Mouse (Mus musculus): ENCODE results near the gene Relch.
A peak's percentile ranks its signal among the peaks of the same experiment; 100 is the strongest.
"Not testable (repeated sequence)": the region's sequence is repeated elsewhere in the genome, so short reads cannot be mapped to it uniquely, and the experiment has no call there.

Relch gene

GRCm38 (mm10) chr1:105663171-105663961 lies at the start of gene Relch, which contains the start of gene Pign:
Relch (plus strand) TSS chr1:105663861.
Pign (minus strand) TSS chr1:105663677.
- DNase-seq (ENCODE audit: low spot score): peak; percentile 99

DNA sequence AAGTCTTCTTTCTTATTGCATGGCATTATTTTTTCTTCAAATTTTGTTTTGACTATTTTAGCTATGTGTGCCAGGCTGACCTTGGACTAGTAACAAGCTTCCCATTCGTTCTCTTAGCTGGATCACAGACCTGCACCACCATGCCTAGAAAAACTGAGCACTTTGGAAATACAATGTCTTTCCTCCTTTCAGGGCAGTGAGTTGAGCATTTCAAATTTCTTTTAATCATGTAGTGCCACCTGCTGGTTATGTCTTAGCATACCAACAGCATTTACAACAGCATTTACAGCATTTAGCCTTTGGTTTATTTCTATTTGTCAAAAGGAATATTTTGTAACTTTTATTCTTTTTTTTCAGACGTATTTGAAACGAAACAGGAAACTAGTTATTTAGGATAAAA lies 33.2 kb upstream of the Relch start:
- peak; percentile 22 for DNase-seq (ENCODE audit: low spot score)

GRCm38 (mm10) chr1:105644093-105644492 lies 19.6 kb upstream of the Relch start:
- no peak for DNase-seq (ENCODE audit: low spot score)

DNA sequence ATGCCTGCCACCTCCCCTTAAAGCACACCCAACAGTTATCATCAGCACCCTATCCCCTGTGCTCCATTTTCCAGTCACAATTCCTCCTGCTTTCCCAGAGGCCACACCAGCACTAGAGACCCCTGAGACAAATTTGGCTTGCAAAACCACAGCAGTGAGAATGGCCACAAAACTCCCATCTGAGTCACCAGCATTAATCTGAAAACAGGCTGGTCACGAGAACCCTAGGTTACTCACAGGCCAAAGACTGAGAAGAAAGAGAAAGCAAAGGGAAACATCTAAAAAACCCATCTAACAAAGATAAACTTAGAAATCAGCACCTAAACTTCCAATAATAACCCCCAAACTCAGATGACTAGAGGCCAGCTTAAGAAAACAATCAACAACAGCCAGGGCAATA lies 13.0 kb upstream of the Relch start:
- DNase-seq (ENCODE audit: low spot score): no peak

- no peak for DNase-seq (ENCODE audit: low spot score)
Measured at GRCm38 (mm10) chr1:105653981-105654380, 9.7 kb upstream of the Relch start.

GRCm38 (mm10) chr1:105660015-105660414 lies 3.6 kb upstream of the Relch start:
- peak; percentile 74 for DNase-seq (ENCODE audit: low spot score)

- DNase-seq (ENCODE audit: low spot score): no peak
Measured at GRCm38 (mm10) chr1:105662820-105663170, 866 bp upstream of the Relch start.

DNA sequence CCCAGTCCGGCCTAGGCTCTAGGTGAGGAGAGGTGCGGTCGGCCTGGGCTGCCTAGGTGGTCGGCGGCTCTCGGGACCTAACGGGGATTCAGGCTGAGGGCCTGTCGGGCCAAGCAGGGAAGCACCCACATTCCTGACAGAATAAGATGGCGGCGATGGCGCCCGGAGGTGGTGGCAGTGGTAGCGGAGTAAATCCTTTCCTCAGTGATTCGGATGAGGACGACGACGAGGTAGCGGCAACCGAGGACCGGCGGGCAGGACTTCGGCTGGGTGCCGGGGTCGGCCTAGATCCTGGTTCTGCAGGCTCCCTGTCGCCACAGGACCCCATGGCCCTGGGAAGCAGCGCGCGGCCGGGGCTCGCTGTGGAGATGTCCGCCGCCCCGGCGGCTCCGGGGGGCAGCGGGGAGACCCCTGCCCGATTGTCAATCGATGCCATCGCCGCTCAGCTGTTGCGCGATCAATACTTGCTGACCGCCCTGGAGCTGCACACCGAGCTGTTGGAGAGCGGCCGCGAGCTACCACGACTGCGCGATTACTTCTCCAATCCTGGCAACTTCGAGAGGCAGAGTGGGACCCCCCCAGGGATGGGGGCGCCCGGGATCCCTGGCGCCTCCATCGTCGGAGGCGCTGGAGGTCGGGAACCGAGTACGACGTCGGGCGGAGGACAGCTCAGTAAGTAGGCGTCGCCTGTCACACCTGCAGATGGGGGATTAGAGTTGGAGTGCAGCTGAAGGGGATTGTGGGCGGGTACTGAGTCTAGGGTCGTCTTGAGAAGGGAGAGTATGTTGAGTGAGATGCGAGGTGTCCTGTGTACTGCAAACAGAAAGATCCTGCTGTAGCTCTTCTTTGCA lies 526 bp downstream of the Relch start:
- no peak for DNase-seq (ENCODE audit: low spot score)

DNA sequence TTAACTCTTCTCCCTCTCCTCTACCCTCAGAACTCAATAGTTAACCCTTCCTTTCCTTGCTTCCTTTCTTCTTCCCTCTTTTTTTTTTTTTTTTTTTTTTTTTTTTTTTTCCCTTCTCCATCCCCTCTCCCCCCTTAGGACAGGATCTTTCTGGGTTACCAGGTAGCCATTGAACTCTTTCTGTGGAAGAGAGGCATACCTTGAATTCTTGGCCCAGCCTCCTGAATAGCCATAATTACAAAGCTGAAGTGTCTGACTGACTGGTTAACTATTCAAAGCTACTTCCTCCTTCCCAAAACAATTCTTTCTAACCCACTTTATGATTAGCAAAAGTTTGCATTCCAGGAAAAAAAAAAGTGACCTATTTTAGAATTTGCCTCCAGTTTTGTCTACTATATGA lies 6.0 kb downstream of the Relch start:
- no peak for DNase-seq (ENCODE audit: low spot score)

GRCm38 (mm10) chr1:105674763-105675162 lies 11.1 kb downstream of the Relch start:
- DNase-seq (ENCODE audit: low spot score): no peak

DNA sequence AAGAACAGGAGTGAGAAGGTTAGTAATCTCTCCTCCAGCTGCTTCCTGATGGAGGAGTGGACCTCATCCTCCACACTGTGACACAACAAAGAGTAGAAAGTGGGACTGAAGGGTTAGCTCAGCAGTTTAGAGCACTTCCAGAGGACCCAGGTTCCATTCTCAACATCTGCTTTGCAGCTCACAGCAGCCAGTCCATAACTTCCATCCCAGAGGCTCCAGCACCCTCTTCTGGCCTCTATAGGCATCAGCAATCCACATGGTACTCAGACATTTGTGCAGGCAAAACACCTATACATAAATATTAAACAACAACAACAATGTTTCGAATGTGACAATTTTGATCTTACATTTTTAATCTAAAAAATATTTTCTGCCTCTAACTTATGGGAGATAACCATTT lies 16.9 kb downstream of the Relch start:
- peak; percentile 35 for DNase-seq (ENCODE audit: low spot score)

GRCm38 (mm10) chr1:105685501-105685900 lies 21.8 kb downstream of the Relch start:
- no peak for DNase-seq (ENCODE audit: low spot score)

GRCm38 (mm10) chr1:105695581-105695980 lies 31.9 kb downstream of the Relch start:
- DNase-seq (ENCODE audit: low spot score): no peak

DNA sequence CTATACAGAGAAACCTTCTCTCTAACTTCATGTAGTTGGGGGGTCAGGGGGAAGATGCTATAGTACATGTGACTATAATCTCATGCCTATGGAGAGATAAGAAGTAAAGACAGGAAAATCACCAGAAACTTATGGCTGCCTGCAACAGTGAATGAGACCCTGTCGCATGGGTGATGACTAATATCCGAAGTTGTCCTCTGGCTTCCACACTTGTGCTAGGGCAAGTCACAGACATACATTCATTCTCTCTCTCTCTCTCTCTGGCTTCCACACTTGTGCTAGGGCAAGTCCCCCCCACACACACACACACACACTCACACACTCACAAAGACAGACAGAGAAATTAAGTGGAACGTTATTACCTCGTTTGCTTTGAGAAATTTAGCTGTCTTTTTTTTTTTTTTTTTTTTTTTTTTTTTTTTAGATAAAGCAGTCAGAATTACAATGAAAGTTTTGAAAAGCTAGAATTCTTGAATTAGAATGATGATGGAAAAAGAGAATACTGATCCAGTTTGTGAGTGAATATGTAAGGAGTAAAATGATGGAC lies 37.4 kb downstream of the Relch start:
- DNase-seq (ENCODE audit: low spot score): no peak

GRCm38 (mm10) chr1:105709415-105709814 lies 45.8 kb downstream of the Relch start:
- DNase-seq (ENCODE audit: low spot score): no peak

DNA sequence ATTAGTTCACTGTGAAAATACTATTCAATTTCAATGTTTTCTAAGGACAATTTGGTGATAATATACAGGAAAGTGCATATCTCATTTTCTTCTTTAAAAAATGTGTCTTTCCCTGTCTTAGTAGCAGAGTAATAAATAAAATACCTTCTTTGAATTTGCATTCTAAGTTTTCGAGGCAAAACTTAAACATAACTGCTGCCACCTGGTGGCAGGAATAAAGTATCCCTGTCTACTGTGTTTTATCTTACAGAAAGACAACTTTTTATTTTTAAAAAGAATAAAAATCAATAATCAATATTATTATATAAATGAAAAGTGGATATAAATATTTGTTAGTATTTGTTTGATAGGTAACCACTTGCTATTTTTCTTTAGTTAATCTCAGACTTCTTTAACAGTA lies 47.6 kb downstream of the Relch start:
- DNase-seq (ENCODE audit: low spot score): peak; percentile 29

- DNase-seq (ENCODE audit: low spot score): no peak
Measured at GRCm38 (mm10) chr1:105712822-105713221, 49.2 kb downstream of the Relch start.

- no peak for DNase-seq (ENCODE audit: low spot score)
Measured at GRCm38 (mm10) chr1:105718358-105718757, 54.7 kb downstream of the Relch start.

DNA sequence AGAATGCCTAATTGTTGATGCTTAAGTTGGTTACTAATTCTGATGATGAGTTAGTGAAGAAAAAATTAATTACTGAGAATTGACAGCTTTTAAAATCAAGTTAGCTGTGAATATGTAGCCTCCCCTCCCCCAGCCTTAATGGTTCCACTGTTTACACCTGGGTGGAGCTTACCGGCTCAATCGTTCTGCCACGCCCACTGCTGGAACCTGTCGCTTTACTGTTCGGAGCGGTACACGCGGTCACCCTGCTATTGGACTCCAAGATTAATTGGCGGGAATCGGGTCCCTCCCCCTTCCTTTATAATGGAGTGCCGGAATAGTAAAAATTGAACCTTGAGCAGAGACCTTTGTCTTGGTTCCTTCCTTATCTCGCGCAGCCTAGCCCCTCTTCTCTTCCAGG lies 65.6 kb downstream of the Relch start:
- DNase-seq (ENCODE audit: low spot score): not testable (repeated sequence)

- peak; percentile 7 for DNase-seq (ENCODE audit: low spot score)
Measured at GRCm38 (mm10) chr1:105735318-105735717, 71.7 kb downstream of the Relch start.

DNA sequence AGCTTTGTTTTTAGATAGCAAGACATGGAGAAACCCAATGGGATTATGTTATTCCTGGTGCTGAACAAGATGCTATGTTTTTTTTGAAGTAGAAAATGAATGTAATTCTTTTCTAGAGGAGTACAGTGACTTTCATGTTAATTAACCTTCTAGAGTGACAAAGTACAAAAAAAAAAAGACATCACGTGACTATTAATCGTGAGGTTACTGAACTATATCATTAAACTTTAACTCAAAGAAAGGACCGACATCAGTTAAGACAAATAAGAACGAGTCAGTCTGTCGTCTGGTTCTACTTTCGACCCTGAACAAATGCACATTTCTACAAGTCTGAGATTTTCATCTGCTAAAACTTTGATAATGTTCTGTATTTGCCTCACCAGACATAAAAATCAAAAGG lies 74.7 kb downstream of the Relch start:
- no peak for DNase-seq (ENCODE audit: low spot score)

DNA sequence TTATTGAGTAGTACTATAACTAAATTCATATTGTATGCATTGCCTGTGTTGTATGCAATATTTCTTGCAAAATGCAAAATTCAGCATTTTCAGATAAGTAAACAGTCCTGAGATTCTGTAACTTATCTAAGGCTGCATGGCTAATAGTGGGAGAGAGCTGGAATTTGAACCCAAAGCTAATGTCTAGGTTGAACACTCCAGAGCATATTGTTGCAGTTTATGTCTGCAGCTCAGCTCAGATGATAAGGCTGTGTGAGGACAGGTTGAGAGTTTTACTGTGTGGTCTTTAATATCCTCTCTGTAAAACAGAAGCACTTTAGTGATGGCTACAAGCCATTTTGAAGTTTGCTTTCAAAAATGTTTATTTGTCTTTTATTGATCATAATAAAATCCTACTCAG lies 75.8 kb downstream of the Relch start:
- DNase-seq (ENCODE audit: low spot score): no peak

GRCm38 (mm10) chr1:105742481-105742880 lies 78.8 kb downstream of the Relch start:
- DNase-seq (ENCODE audit: low spot score): no peak
